Mouse (Mus musculus) cerebellum, adult (tissue): ENCODE data around the gene 0610037L13Rik.

ENCODE experiments used
- ATAC-seq: cut with Nextera tagmentation; 2 replicates; pipeline ENCODE4 v1.9.2; 2017; ENCODE audit warnings: mild to moderate bottlenecking, moderate library complexity, mixed read lengths; ENCODE audit not compliant: insufficient number of reproducible peaks, low FRiP score, low TSS enrichment

0610037L13Rik gene

GRCm38 (mm10) chr4:107910020-107910419 lies 20.4 kb downstream of the 0610037L13Rik start:
- ATAC-seq: no peak

GRCm38 (mm10) chr4:107920336-107920735 lies 30.7 kb downstream of the 0610037L13Rik start:
- ATAC-seq: no peak

GRCm38 (mm10) chr4:107921152-107921695 lies 31.6 kb downstream of the 0610037L13Rik start:
- no peak for ATAC-seq

GRCm38 (mm10) chr4:107921952-107922351 lies 32.3 kb downstream of the 0610037L13Rik start:
- no peak for ATAC-seq

GRCm38 (mm10) chr4:107923145-107923802 lies 33.7 kb downstream of the 0610037L13Rik start, which contains the start of gene Cpt2:
Gene Cpt2, minus strand, starts transcription at chr4:107923610.
- ATAC-seq: peak; percentile 80; the same call in 1 of the 2 replicates

GRCm38 (mm10) chr4:107923803-107924194 lies 34.2 kb downstream of the 0610037L13Rik start:
- ATAC-seq: no peak

- ATAC-seq: no peak
Observed at GRCm38 (mm10) chr4:107928269-107928668, 38.7 kb downstream of the 0610037L13Rik start.

GRCm38 (mm10) chr4:107928726-107929125 lies 39.1 kb downstream of the 0610037L13Rik start:
- ATAC-seq: no peak

- ATAC-seq: no peak
Observed at GRCm38 (mm10) chr4:107931453-107931852, 41.8 kb downstream of the 0610037L13Rik start.

- no peak for ATAC-seq
Observed at GRCm38 (mm10) chr4:107933239-107933638, 43.6 kb downstream of the 0610037L13Rik start.

- no peak for ATAC-seq
Observed at GRCm38 (mm10) chr4:107935254-107935653, 45.6 kb downstream of the 0610037L13Rik start.

GRCm38 (mm10) chr4:107937338-107937737 lies 47.7 kb downstream of the 0610037L13Rik start:
- no peak for ATAC-seq

GRCm38 (mm10) chr4:107938124-107938523 lies 48.5 kb downstream of the 0610037L13Rik start:
- ATAC-seq: no peak

- no peak for ATAC-seq
Observed at GRCm38 (mm10) chr4:107942741-107943140, 53.1 kb downstream of the 0610037L13Rik start.

- no peak for ATAC-seq
Observed at GRCm38 (mm10) chr4:107944141-107944540, 54.5 kb downstream of the 0610037L13Rik start.
